Mouse (Mus musculus): ENCODE measurements at regions not wholly inside any gene's neighbourhood (a gene's known extent, or its start where the extent isn't known, plus 50 kb on each side); places are given as distances from the start of the nearest gene placed in this dataset.

- DNase-seq (ENCODE audit: low read depth, low spot score) = no peak
Measured at GRCm38 (mm10) chr14:71359581-71359980, 759.9 kb upstream of the Fam160b2 start.

GRCm38 (mm10) chr14:71338219-71338618 is 738.6 kb upstream of the Fam160b2 start:
- no peak for DNase-seq (ENCODE audit: low read depth, low spot score)

GRCm38 (mm10) chr14:71336906-71337305 is 737.3 kb upstream of the Fam160b2 start:
- no peak for DNase-seq (ENCODE audit: low read depth, low spot score)

- DNase-seq (ENCODE audit: low read depth, low spot score) = no peak
Measured at GRCm38 (mm10) chr14:71334022-71334421, 734.4 kb upstream of the Fam160b2 start.

- DNase-seq (ENCODE audit: low read depth, low spot score) = no peak
Measured at GRCm38 (mm10) chr14:71329862-71330630, 730.4 kb upstream of the Fam160b2 start.

GRCm38 (mm10) chr14:71327621-71328020 is 728.0 kb upstream of the Fam160b2 start:
- DNase-seq (ENCODE audit: low read depth, low spot score) = no peak

- DNase-seq (ENCODE audit: low read depth, low spot score) = no peak
Measured at GRCm38 (mm10) chr14:71326521-71327105, 727.0 kb upstream of the Fam160b2 start.

- no peak for DNase-seq (ENCODE audit: low read depth, low spot score)
Measured at GRCm38 (mm10) chr14:71315228-71315627, 715.6 kb upstream of the Fam160b2 start.

- DNase-seq (ENCODE audit: low read depth, low spot score) = no peak
Measured at GRCm38 (mm10) chr14:71299755-71300154, 700.1 kb upstream of the Fam160b2 start.

GRCm38 (mm10) chr14:71281568-71281967 is 681.9 kb upstream of the Fam160b2 start:
- no peak for DNase-seq (ENCODE audit: low read depth, low spot score)

- DNase-seq (ENCODE audit: low read depth, low spot score) = no peak
Measured at GRCm38 (mm10) chr14:71276309-71276791, 676.7 kb upstream of the Fam160b2 start.

GRCm38 (mm10) chr14:71272470-71272869 is 672.8 kb upstream of the Fam160b2 start:
- no peak for DNase-seq (ENCODE audit: low read depth, low spot score)

- DNase-seq (ENCODE audit: low read depth, low spot score) = no peak
Measured at GRCm38 (mm10) chr14:71257650-71258049, 658.0 kb upstream of the Fam160b2 start.

GRCm38 (mm10) chr14:71254207-71254606 is 654.6 kb upstream of the Fam160b2 start:
- no peak for DNase-seq (ENCODE audit: low read depth, low spot score)

- no peak for DNase-seq (ENCODE audit: low read depth, low spot score)
Measured at GRCm38 (mm10) chr14:71252136-71252535, 652.5 kb upstream of the Fam160b2 start.

GRCm38 (mm10) chr14:71251116-71251515 is 651.5 kb upstream of the Fam160b2 start:
- DNase-seq (ENCODE audit: low read depth, low spot score) = no peak

- no peak for DNase-seq (ENCODE audit: low read depth, low spot score)
Measured at GRCm38 (mm10) chr14:71249387-71249965, 649.8 kb upstream of the Fam160b2 start.

- DNase-seq (ENCODE audit: low read depth, low spot score) = no peak
Measured at GRCm38 (mm10) chr14:71248534-71248933, 648.9 kb upstream of the Fam160b2 start.

GRCm38 (mm10) chr14:71241655-71242390 is 642.2 kb upstream of the Fam160b2 start:
- no peak for DNase-seq (ENCODE audit: low read depth, low spot score)

GRCm38 (mm10) chr14:71236192-71236591 is 636.6 kb upstream of the Fam160b2 start:
- DNase-seq (ENCODE audit: low read depth, low spot score) = no peak

- DNase-seq (ENCODE audit: low read depth, low spot score) = no peak
Measured at GRCm38 (mm10) chr14:71234900-71235299, 635.3 kb upstream of the Fam160b2 start.

GRCm38 (mm10) chr14:71234276-71234675 is 634.6 kb upstream of the Fam160b2 start:
- no peak for DNase-seq (ENCODE audit: low read depth, low spot score)
